Mouse (Mus musculus): ENCODE measurements at regions not wholly inside any gene's neighbourhood (a gene's known extent, or its start where the extent isn't known, plus 50 kb on each side); places are given as distances from the start of the nearest gene placed in this dataset.
"Not testable (repeated sequence)": the region's sequence is repeated elsewhere in the genome, so short reads cannot be mapped to it uniquely, and the experiment has no call there.

- H3K27ac ChIP-seq (ENCODE audit: insufficient read depth, low read length): no peak overlapping the region
- H3K4me3 ChIP-seq (replicated peaks; ENCODE audit: insufficient read depth, low read depth, low read length): no peak overlapping the region
- no peak for TF ChIP-seq CTCF (IDR thresholded peaks at IDR 0.05; ENCODE audit: borderline replicate concordance, insufficient read depth, low read depth, low read length)
- TF ChIP-seq POLR2A (IDR thresholded peaks at IDR 0.05; ENCODE audit: borderline replicate concordance, insufficient read depth, low read length): no peak
- H3K4me1 ChIP-seq (ENCODE audit: control insufficient read depth, insufficient read depth, low read length): no peaks in the 10 kb centered on the region
- 79% methylated on average over 1 of the region's 1 CpGs for WGBS
- no peaks in the 10 kb centered on the region for H3K27me3 ChIP-seq (ENCODE audit: control insufficient read depth, insufficient read depth, low read length)
- no peak for DNase-seq
These were observed 358.5 kb upstream of the Pfkp start for GRCm38 (mm10) chr13:7007091-7007490.

GRCm38 (mm10) chr13:6998508-6999278 is 350.1 kb upstream of the Pfkp start:
- 54% methylated on average over 10 of the region's 10 CpGs for WGBS
- not testable (repeated sequence) for DNase-seq; H3K27me3 ChIP-seq (ENCODE audit: control insufficient read depth, insufficient read depth, low read length); H3K27ac ChIP-seq (ENCODE audit: insufficient read depth, low read length); H3K4me1 ChIP-seq (ENCODE audit: control insufficient read depth, insufficient read depth, low read length); H3K4me3 ChIP-seq (replicated peaks; ENCODE audit: insufficient read depth, low read depth, low read length)

- TF ChIP-seq CTCF (IDR thresholded peaks at IDR 0.05; ENCODE audit: borderline replicate concordance, insufficient read depth, low read depth, low read length) (no peak), POLR2A (IDR thresholded peaks at IDR 0.05; ENCODE audit: borderline replicate concordance, insufficient read depth, low read length) (no peak)
- H3K27ac ChIP-seq (ENCODE audit: insufficient read depth, low read length): no peak overlapping the region
- no peak overlapping the region for H3K4me3 ChIP-seq (replicated peaks; ENCODE audit: insufficient read depth, low read depth, low read length)
- no peaks in the 10 kb centered on the region for H3K4me1 ChIP-seq (ENCODE audit: control insufficient read depth, insufficient read depth, low read length)
- 69% methylated on average over 9 of the region's 9 CpGs for WGBS
- no peaks in the 10 kb centered on the region for H3K27me3 ChIP-seq (ENCODE audit: control insufficient read depth, insufficient read depth, low read length)
- no peak for DNase-seq
These were observed 349.5 kb upstream of the Pfkp start for GRCm38 (mm10) chr13:6998094-6998493.

GRCm38 (mm10) chr13:6992323-6992994 is 343.9 kb upstream of the Pfkp start:
- no peak for DNase-seq
- no peak for TF ChIP-seq POLR2A (IDR thresholded peaks at IDR 0.05; ENCODE audit: borderline replicate concordance, insufficient read depth, low read length)
- TF ChIP-seq CTCF (IDR thresholded peaks at IDR 0.05; ENCODE audit: borderline replicate concordance, insufficient read depth, low read depth, low read length): no peak
- H3K4me3 ChIP-seq (replicated peaks; ENCODE audit: insufficient read depth, low read depth, low read length): no peak overlapping the region
- H3K4me1 ChIP-seq (ENCODE audit: control insufficient read depth, insufficient read depth, low read length): no peaks in the 10 kb centered on the region
- H3K27me3 ChIP-seq (ENCODE audit: control insufficient read depth, insufficient read depth, low read length): no peaks in the 10 kb centered on the region
- H3K27ac ChIP-seq (ENCODE audit: insufficient read depth, low read length): no peak overlapping the region
- WGBS: 48% methylated on average over 12 of the region's 12 CpGs

GRCm38 (mm10) chr13:6991714-6992113 is 343.1 kb upstream of the Pfkp start:
- Histone ChIP-seq H3K4me3 (replicated peaks; ENCODE audit: insufficient read depth, low read depth, low read length) (no peak overlapping the region), H3K27ac (ENCODE audit: insufficient read depth, low read length) (no peak overlapping the region), H3K4me1 (ENCODE audit: control insufficient read depth, insufficient read depth, low read length) (no peaks in the 10 kb centered on the region), H3K27me3 (ENCODE audit: control insufficient read depth, insufficient read depth, low read length) (no peaks in the 10 kb centered on the region)
- no peak for DNase-seq
- TF ChIP-seq CTCF (IDR thresholded peaks at IDR 0.05; ENCODE audit: borderline replicate concordance, insufficient read depth, low read depth, low read length) (no peak), POLR2A (IDR thresholded peaks at IDR 0.05; ENCODE audit: borderline replicate concordance, insufficient read depth, low read length) (no peak)
- WGBS: 31% methylated on average over 2 of the region's 2 CpGs

- Histone ChIP-seq H3K27ac (ENCODE audit: insufficient read depth, low read length) (no peak overlapping the region), H3K4me3 (replicated peaks; ENCODE audit: insufficient read depth, low read depth, low read length) (no peak overlapping the region), H3K4me1 (ENCODE audit: control insufficient read depth, insufficient read depth, low read length) (no peaks in the 10 kb centered on the region), H3K27me3 (ENCODE audit: control insufficient read depth, insufficient read depth, low read length) (no peaks in the 10 kb centered on the region)
- 60% methylated on average over 23 of the region's 23 CpGs for WGBS
- DNase-seq: no peak
- no peak for TF ChIP-seq POLR2A (IDR thresholded peaks at IDR 0.05; ENCODE audit: borderline replicate concordance, insufficient read depth, low read length)
- no peak for TF ChIP-seq CTCF (IDR thresholded peaks at IDR 0.05; ENCODE audit: borderline replicate concordance, insufficient read depth, low read depth, low read length)
These were observed 336.7 kb upstream of the Pfkp start for GRCm38 (mm10) chr13:6985012-6985996.

- Histone ChIP-seq H3K27me3 (ENCODE audit: control insufficient read depth, insufficient read depth, low read length) (no peaks in the 10 kb centered on the region), H3K4me3 (replicated peaks; ENCODE audit: insufficient read depth, low read depth, low read length) (no peak overlapping the region), H3K4me1 (ENCODE audit: control insufficient read depth, insufficient read depth, low read length) (no peaks in the 10 kb centered on the region), H3K27ac (ENCODE audit: insufficient read depth, low read length) (no peak overlapping the region)
- TF ChIP-seq CTCF (IDR thresholded peaks at IDR 0.05; ENCODE audit: borderline replicate concordance, insufficient read depth, low read depth, low read length): no peak
- no peak for TF ChIP-seq POLR2A (IDR thresholded peaks at IDR 0.05; ENCODE audit: borderline replicate concordance, insufficient read depth, low read length)
- DNase-seq: no peak
- WGBS: 79% methylated on average over 3 of the region's 3 CpGs
These were observed 307.1 kb upstream of the Pfkp start for GRCm38 (mm10) chr13:6955713-6956112.
